Mouse (Mus musculus) ES-E14 (cell line): Measurements from ENCODE around the gene Cideb.

Source experiments
- HCFC1 ChIP-seq: IDR thresholded peaks from 2 replicates; pipeline ENCODE4 v1.6.1; 2012; ENCODE audit warnings: low read length, inconsistent platforms, borderline replicate concordance; ENCODE audit not compliant: insufficient read depth
- MAFK ChIP-seq: IDR thresholded peaks from 2 replicates; pipeline ENCODE4 v1.6.1; 2014; ENCODE audit warnings: mild to moderate bottlenecking, low read depth, low read length, inconsistent platforms; ENCODE audit not compliant: insufficient read depth
- ZNF384 ChIP-seq: IDR thresholded peaks from 2 replicates; pipeline ENCODE4 v1.6.1; 2012; ENCODE audit warnings: low read depth, low read length, inconsistent platforms

DNA sequence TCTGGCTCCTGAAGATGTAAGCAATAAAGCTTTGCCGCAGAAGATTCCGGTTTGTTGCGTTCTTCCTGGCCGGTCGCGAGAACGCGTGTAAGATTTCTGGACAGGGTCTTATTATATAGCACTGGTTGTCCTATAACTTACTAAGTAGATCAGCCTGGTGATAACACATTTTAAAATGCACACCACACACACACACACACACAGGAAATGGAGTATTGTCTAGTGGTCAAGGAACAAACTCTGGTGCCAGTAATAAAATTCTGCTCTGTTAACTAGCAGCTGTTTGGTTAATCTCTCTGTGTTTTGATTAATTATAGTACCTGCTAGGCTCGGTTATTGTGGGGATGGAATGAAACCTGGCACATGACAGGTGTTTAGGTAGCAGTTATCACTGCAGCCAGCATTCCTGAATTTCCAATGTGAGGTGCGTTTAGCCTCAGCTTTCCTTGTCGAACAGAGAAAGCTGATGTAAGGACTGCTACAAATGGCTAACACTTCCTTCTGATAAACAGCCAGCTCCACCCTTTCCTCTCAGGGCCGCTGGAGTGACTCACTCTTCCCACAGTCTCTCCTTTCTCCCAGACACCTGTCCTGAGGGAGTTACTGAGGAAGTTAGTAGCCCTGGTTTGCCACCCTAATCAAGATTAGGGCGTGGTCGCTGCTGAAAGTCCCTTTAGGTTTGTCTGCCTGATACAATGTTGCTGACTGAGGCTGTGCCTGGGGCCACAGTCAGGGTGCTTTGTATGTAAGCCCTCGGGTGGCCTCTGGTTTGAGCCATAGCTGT is 37.3 kb upstream of the Cideb start:
- TF ChIP-seq HCFC1 (no peak), ZNF384 (no peak), MAFK (no peak)
